Mouse (Mus musculus) midbrain, embryonic 12.5 days (tissue): ENCODE data around the gene Exosc10. TPM values are rescaled to one million over a fixed set of nuclear protein-coding genes. Genes with fewer than 3 reads are reported as not detected.

ENCODE experiments used
- ATAC-seq: fragments of 200-750 bp; cut with Nextera tagmentation; 2 replicates; pipeline ENCODE4 v1.8.0; 2017; ENCODE audit warnings: low read depth, moderate TSS enrichment, moderate library complexity; ENCODE audit not compliant: low FRiP score
- H3K27ac ChIP-seq: fragments of 300-500 bp; sonication (generic); replicated peaks from 2 replicates; pipeline ENCODE4 v1.5.1; 2016; ENCODE audit warnings: mild to moderate bottlenecking
- H3K27me3 ChIP-seq: fragments of 300-500 bp; sonication (generic); 2 replicates; pipeline ENCODE4 v1.6.1; 2016; ENCODE audit warnings: mild to moderate bottlenecking
- H3K36me3 ChIP-seq: fragments of 300-500 bp; sonication (generic); 2 replicates; pipeline ENCODE4 v1.6.1; 2016
- H3K4me1 ChIP-seq: fragments of 300-500 bp; sonication (generic); 2 replicates; pipeline ENCODE4 v1.6.1; 2016
- H3K4me2 ChIP-seq: fragments of 300-500 bp; sonication (generic); replicated peaks from 2 replicates; pipeline ENCODE4 v1.6.1; 2016; ENCODE audit warnings: mild to moderate bottlenecking, moderate library complexity
- H3K4me3 ChIP-seq: fragments of 300-500 bp; sonication (generic); 2 replicates; pipeline ENCODE4 v1.5.1; 2016; ENCODE audit warnings: mild to moderate bottlenecking
- H3K9ac ChIP-seq: fragments of 300-500 bp; sonication (generic); replicated peaks from 2 replicates; pipeline ENCODE4 v1.6.1; 2016; ENCODE audit warnings: mild to moderate bottlenecking, moderate library complexity
- H3K9me3 ChIP-seq: fragments of 300-500 bp; sonication (generic); 2 replicates; pipeline ENCODE4 v1.6.1; 2016; ENCODE audit warnings: mild to moderate bottlenecking
- WGBS: fragments of 180-500 bp; shearing (Covaris S2); methylation state at CpG from one replicate; pipeline ENCODE4 v1.1.7; 2016; 5-methylcytosine and 5-hydroxymethylcytosine counted together
- polyA plus RNA-seq: library from polyadenylated mRNA; unstranded; fragments of >200 nt; fragmentation: Nextera tagmentation; extraction: Ambion mirVana; gene quantifications from 2 replicates; pipeline ENCODE4 v1.2.1, GENCODE M21; 2016

Gene Exosc10
- polyA plus RNA-seq, 1 experiment from 2014 or later: 96.4 TPM

- H3K27me3 ChIP-seq: no peaks in the 10 kb centered on the region
- ATAC-seq: no peak
- no peak overlapping the region for H3K4me3 ChIP-seq
- no peak overlapping the region for H3K4me2 ChIP-seq
- 94% methylated on average over 6 of the region's 6 CpGs for WGBS
- no peaks in the 10 kb centered on the region for H3K4me1 ChIP-seq
- H3K36me3 ChIP-seq: peaks cover 90% of the 10 kb centered on the region
- no peaks in the 10 kb centered on the region for H3K9me3 ChIP-seq
- no peak overlapping the region for H3K9ac ChIP-seq
- H3K27ac ChIP-seq: no peak overlapping the region
Observed at GRCm38 (mm10) chr4:148530778-148531177, 27.5 kb upstream of the Exosc10 start.

DNA sequence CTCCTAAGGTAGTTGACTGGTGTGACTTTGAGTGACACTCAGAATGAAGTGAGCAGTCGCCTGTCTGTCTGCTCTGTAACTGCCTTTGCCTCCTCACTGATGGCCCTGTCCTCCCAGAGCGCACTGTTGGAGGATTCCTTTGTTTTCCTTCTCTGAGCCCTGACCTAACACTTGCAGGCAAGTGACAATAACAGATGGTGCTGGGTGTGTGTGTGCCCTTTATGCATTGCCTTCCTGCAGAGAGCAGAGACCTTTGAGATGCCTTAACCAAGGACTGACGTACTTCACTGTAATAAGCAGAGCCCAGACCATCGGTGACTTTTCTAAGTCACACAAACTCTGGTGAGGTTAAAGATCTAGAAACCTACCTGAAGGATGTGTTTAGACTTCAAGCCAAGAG, 26.9 kb upstream of the Exosc10 start:
- WGBS: 77% methylated on average over 4 of the region's 4 CpGs
- no peak for ATAC-seq
- no peaks in the 10 kb centered on the region for H3K9me3 ChIP-seq
- no peak overlapping the region for H3K4me3 ChIP-seq
- peaks cover 90% of the 10 kb centered on the region for H3K36me3 ChIP-seq
- no peak overlapping the region for H3K27ac ChIP-seq
- no peaks in the 10 kb centered on the region for H3K27me3 ChIP-seq
- no peak overlapping the region for H3K4me2 ChIP-seq
- no peaks in the 10 kb centered on the region for H3K4me1 ChIP-seq
- no peak overlapping the region for H3K9ac ChIP-seq

- Histone ChIP-seq H3K27ac (no peak overlapping the region), H3K9ac (no peak overlapping the region), H3K9me3 (no peaks in the 10 kb centered on the region), H3K27me3 (no peaks in the 10 kb centered on the region), H3K36me3 (peaks cover 90% of the 10 kb centered on the region), H3K4me3 (no peak overlapping the region), H3K4me2 (no peak overlapping the region), H3K4me1 (no peaks in the 10 kb centered on the region)
- no peak for ATAC-seq
- WGBS: 89% methylated on average over 3 of the region's 3 CpGs
Observed at GRCm38 (mm10) chr4:148532516-148532915, 25.7 kb upstream of the Exosc10 start.

DNA sequence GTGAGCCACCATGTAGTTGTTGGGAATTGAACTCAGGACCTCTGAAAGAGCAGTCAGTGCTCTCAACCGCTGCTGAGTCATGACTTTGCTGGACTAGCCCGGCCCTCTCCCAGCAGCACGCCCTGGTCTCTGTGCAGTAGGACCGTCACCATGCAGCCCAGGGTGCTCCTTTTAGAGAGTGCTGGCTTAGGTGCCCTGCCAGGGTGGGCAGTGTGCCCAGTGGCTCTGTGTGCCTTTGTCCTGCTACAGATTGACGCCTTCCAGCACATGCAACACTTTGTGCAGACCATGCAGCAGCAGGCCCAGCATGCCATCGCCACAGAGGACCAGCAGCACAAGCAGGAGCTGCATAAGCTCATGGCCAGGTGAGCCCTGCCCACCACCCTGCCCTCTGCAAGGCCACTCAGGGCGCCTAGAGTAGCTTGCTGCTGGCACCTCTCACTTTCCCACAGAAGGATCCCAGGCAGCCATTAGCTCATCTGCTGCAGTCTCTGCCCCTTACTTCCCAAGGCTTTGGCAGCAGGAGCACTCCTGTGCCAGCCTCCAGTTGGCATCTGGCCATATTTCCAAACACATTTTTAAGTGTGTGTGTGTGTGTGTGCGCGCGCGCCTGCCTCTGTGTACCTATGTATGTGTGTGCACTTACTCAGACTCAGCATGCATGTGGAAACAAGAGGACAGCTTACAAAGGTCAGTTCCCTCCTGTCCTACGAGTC, 24.5 kb upstream of the Exosc10 start:
- no peak overlapping the region for H3K4me3 ChIP-seq
- H3K4me1 ChIP-seq: no peaks in the 10 kb centered on the region
- H3K36me3 ChIP-seq: peaks cover 92% of the 10 kb centered on the region
- 94% methylated on average over 12 of the region's 12 CpGs for WGBS
- no peaks in the 10 kb centered on the region for H3K9me3 ChIP-seq
- H3K9ac ChIP-seq: no peak overlapping the region
- no peak overlapping the region for H3K27ac ChIP-seq
- no peaks in the 10 kb centered on the region for H3K27me3 ChIP-seq
- ATAC-seq: no peak
- no peak overlapping the region for H3K4me2 ChIP-seq

DNA sequence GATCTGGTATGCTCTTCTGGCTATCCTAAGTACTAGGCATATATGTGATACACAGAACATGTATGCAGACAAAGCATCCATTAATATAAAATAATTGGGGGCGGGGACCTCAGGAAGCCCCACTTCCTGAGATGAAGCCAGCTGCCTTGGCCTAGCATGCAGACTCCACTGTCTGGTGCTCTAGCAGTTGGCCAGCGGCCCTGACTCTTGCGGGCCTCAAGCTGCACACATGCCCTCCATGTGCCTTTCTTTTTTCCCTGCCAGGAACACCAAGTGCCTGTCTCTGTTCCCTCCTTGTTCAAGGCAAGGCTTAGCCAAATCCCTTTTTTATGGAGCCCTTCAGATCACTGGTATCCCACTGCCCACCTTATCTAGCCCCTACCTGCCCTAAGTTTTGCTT, 22.4 kb upstream of the Exosc10 start:
- 97% methylated on average over 3 of the region's 3 CpGs for WGBS
- peaks cover 96% of the 10 kb centered on the region for H3K36me3 ChIP-seq

GRCm38 (mm10) chr4:148549106-148549505, 9.1 kb upstream of the Exosc10 start:
- H3K36me3 ChIP-seq: peaks cover 93% of the 10 kb centered on the region

More for the DNA sequence above, 22.4 kb upstream of the Exosc10 start:
- Histone ChIP-seq H3K4me3 (no peak overlapping the region), H3K27ac (no peak overlapping the region), H3K4me2 (no peak overlapping the region), H3K9ac (no peak overlapping the region), H3K27me3 (no peaks in the 10 kb centered on the region), H3K4me1 (no peaks in the 10 kb centered on the region), H3K9me3 (no peaks in the 10 kb centered on the region)
- no peak for ATAC-seq

GRCm38 (mm10) chr4:148557766-148558165, 463 bp upstream of the Exosc10 start:
- peak overlapping the region; percentile 64 for H3K4me2 ChIP-seq

More at GRCm38 (mm10) chr4:148549106-148549505, 9.1 kb upstream of the Exosc10 start:
- no peaks in the 10 kb centered on the region for H3K9me3 ChIP-seq
- no peak for ATAC-seq
- no peaks in the 10 kb centered on the region for H3K27me3 ChIP-seq
- no peaks in the 10 kb centered on the region for H3K4me1 ChIP-seq
- H3K9ac ChIP-seq: no peak overlapping the region
- no peak overlapping the region for H3K4me2 ChIP-seq
- 93% methylated on average over 4 of the region's 4 CpGs for WGBS
- no peak overlapping the region for H3K27ac ChIP-seq
- no peak overlapping the region for H3K4me3 ChIP-seq

DNA sequence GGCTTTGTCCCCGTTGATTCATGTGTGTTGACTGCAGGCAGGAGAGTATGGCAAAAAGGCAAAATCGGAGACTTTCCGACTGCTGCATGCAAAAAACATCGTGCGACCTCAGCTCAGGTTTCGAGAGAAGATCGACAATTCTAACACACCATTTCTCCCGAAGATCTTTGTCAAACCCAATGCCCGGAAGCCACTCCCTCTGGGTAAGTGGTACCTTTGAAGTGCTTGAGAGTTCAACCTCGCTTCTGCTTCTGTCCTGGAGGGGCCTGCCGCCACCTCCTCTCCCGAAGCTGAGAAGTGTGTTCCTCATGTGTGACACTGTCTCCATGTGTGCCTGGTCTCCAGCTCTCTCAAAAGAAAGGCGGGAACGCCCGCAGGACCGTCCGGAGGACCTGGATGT, 4.4 kb downstream of the Exosc10 start:
- 95% methylated on average over 17 of the region's 17 CpGs for WGBS
- no peaks in the 10 kb centered on the region for H3K27me3 ChIP-seq
- ATAC-seq: no peak
- no peak overlapping the region for H3K27ac ChIP-seq
- no peak overlapping the region for H3K4me2 ChIP-seq
- H3K9ac ChIP-seq: no peak overlapping the region
- peaks cover 9% of the 10 kb centered on the region for H3K4me1 ChIP-seq
- no peak overlapping the region for H3K4me3 ChIP-seq
- H3K9me3 ChIP-seq: no peaks in the 10 kb centered on the region
- peaks cover 78% of the 10 kb centered on the region for H3K36me3 ChIP-seq

More at GRCm38 (mm10) chr4:148557766-148558165, 463 bp upstream of the Exosc10 start:
- peaks cover 9% of the 10 kb centered on the region for H3K4me1 ChIP-seq
- H3K27ac ChIP-seq: peak overlapping the region; percentile 93
- H3K9ac ChIP-seq: peak overlapping the region; percentile 86
- ATAC-seq: 0 out of 2 replicates have a peak, but pooled peaks have one; percentile 42
- peak overlapping the region; percentile 91 for H3K4me3 ChIP-seq
- no peaks in the 10 kb centered on the region for H3K9me3 ChIP-seq
- no peaks in the 10 kb centered on the region for H3K27me3 ChIP-seq
- peaks cover 71% of the 10 kb centered on the region for H3K36me3 ChIP-seq
- whole genome bisulfite sequencing: 36% methylated on average over 6 of the region's 6 CpGs

GRCm38 (mm10) chr4:148563595-148563994, 5.4 kb downstream of the Exosc10 start:
- Histone ChIP-seq H3K4me1 (peaks cover 9% of the 10 kb centered on the region), H3K4me3 (no peak overlapping the region), H3K9ac (no peak overlapping the region), H3K27me3 (no peaks in the 10 kb centered on the region), H3K27ac (no peak overlapping the region), H3K9me3 (no peaks in the 10 kb centered on the region), H3K36me3 (peaks cover 87% of the 10 kb centered on the region), H3K4me2 (no peak overlapping the region)
- WGBS: 96% methylated on average over 12 of the region's 12 CpGs
- ATAC-seq: no peak

- no peak overlapping the region for H3K27ac ChIP-seq
- no peaks in the 10 kb centered on the region for H3K27me3 ChIP-seq
- no peak overlapping the region for H3K4me3 ChIP-seq
- H3K4me1 ChIP-seq: no peaks in the 10 kb centered on the region
- no peaks in the 10 kb centered on the region for H3K9me3 ChIP-seq
- ATAC-seq: no peak
- 91% methylated on average over 10 of the region's 10 CpGs for WGBS
- no peak overlapping the region for H3K4me2 ChIP-seq
- no peak overlapping the region for H3K9ac ChIP-seq
- peaks cover 100% of the 10 kb centered on the region for H3K36me3 ChIP-seq
Observed at GRCm38 (mm10) chr4:148570138-148570537, 11.9 kb downstream of the Exosc10 start.

- 95% methylated on average over 9 of the region's 9 CpGs for WGBS
- ATAC-seq: no peak
Observed at GRCm38 (mm10) chr4:148570693-148571295, 12.6 kb downstream of the Exosc10 start.

GRCm38 (mm10) chr4:148573222-148573621, 15.0 kb downstream of the Exosc10 start:
- 96% methylated on average over 7 of the region's 7 CpGs for WGBS
- H3K9ac ChIP-seq: no peak overlapping the region
- no peak overlapping the region for H3K4me3 ChIP-seq
- peaks cover 100% of the 10 kb centered on the region for H3K36me3 ChIP-seq
- no peak overlapping the region for H3K27ac ChIP-seq
- ATAC-seq: no peak
- H3K4me1 ChIP-seq: no peaks in the 10 kb centered on the region
- H3K9me3 ChIP-seq: no peaks in the 10 kb centered on the region
- no peak overlapping the region for H3K4me2 ChIP-seq
- no peaks in the 10 kb centered on the region for H3K27me3 ChIP-seq

More at GRCm38 (mm10) chr4:148570693-148571295, 12.6 kb downstream of the Exosc10 start:
- peaks cover 100% of the 10 kb centered on the region for H3K36me3 ChIP-seq
- H3K4me3 ChIP-seq: no peak overlapping the region
- H3K9ac ChIP-seq: no peak overlapping the region
- H3K9me3 ChIP-seq: no peaks in the 10 kb centered on the region
- no peak overlapping the region for H3K4me2 ChIP-seq
- no peak overlapping the region for H3K27ac ChIP-seq
- no peaks in the 10 kb centered on the region for H3K27me3 ChIP-seq
- H3K4me1 ChIP-seq: no peaks in the 10 kb centered on the region
